Comparison of ENCODE assay signal across 10 mouse cellular contexts in the genomic region with DNA sequence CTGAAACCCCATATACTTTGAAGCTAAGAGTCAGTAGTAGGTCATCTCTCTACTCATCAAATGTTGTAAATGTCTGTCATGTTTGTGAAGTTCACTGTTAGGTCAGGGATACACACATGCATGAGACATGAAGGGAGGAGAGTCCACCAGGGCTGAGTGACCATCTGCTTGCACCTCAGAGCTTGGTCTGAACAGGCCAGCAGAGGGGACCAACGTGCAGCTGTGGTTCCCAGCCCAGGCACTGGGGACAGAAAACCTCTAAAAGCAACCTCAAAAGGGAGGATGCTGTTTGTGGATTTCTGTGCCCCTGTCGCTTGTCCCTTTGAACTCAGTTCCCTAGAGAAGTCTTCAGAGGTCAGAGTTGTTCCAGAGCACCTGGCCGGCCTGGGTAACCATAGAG. TPM values are rescaled to one million over a fixed set of nuclear protein-coding genes. Genes with fewer than 3 reads are reported as not detected.
DNase-seq lines count a peak whose midpoint lies in the region; ATAC-seq lines count a peak whose summit lies in the region.
"Had no signal": no experiment of that assay in that cellular context is flagged by ENCODE, and none has a peak within 500 bp of the region (broad histone marks: within the 10 kb centered on the region; RNA-seq: fewer than 3 reads in every experiment).

No protein-coding gene starts in this region.

- peak overlapping the region; percentile 88 for H3K4me3 ChIP-seq in heart, embryonic 16.5 days (ENCODE audit: low read length)
- no peak overlapping the region for H3K4me3 ChIP-seq in embryonic facial prominence, embryonic 15.5 days (replicated peaks)
- no peak overlapping the region for H3K4me3 ChIP-seq in limb, embryonic 15.5 days

- WGBS in heart, embryonic 16.5 days = 58% methylated on average over 3 of the region's 3 CpGs
- 61% methylated on average over 3 of the region's 3 CpGs for WGBS in embryonic facial prominence, embryonic 15.5 days
- 54% methylated on average over 3 of the region's 3 CpGs for WGBS in limb, embryonic 15.5 days

- peak overlapping the region; percentile 66 for H3K4me2 ChIP-seq in heart, embryonic 16.5 days (ENCODE audit: low read depth, low read length)
- peak overlapping the region; percentile 97; the same call in 1 of the 2 replicates for H3K4me2 ChIP-seq in embryonic facial prominence, embryonic 15.5 days (replicated peaks)
- H3K4me2 ChIP-seq in limb, embryonic 15.5 days = no peak overlapping the region

- peak overlapping the region; percentile 73 for H3K9ac ChIP-seq in heart, embryonic 16.5 days (ENCODE audit: low read length)
- H3K9ac ChIP-seq in embryonic facial prominence, embryonic 15.5 days = no peak overlapping the region
- H3K9ac ChIP-seq in limb, embryonic 15.5 days = no peak overlapping the region

- ATAC-seq in heart, embryonic 16.5 days (replicated peaks; ENCODE audit: extremely low read depth, insufficient read depth, low FRiP score) = no peak
- ATAC-seq in embryonic facial prominence, embryonic 15.5 days (ENCODE audit: insufficient number of reproducible peaks, low FRiP score, low TSS enrichment, low read depth) = no peak
- no peak for ATAC-seq in limb, embryonic 15.5 days (ENCODE audit: insufficient number of reproducible peaks, low FRiP score, low TSS enrichment, low read depth)
- ATAC-seq: Patski had no signal

- H3K4me1 ChIP-seq in heart, embryonic 16.5 days (ENCODE audit: control insufficient read depth, insufficient read depth, low read length) = peaks cover 23% of the 10 kb centered on the region
- peaks cover 33% of the 10 kb centered on the region for H3K4me1 ChIP-seq in embryonic facial prominence, embryonic 15.5 days
- peaks cover 28% of the 10 kb centered on the region for H3K4me1 ChIP-seq in limb, embryonic 15.5 days

- no peaks in the 10 kb centered on the region for H3K9me3 ChIP-seq in heart, embryonic 16.5 days (replicated peaks; ENCODE audit: control insufficient read depth, low read length)
- no peaks in the 10 kb centered on the region for H3K9me3 ChIP-seq in embryonic facial prominence, embryonic 15.5 days (replicated peaks)
- H3K9me3 ChIP-seq in limb, embryonic 15.5 days = no peaks in the 10 kb centered on the region

- no peak for DNase-seq in heart, postnatal 14 days
- DNase-seq in 416B (ENCODE audit: low read depth) = peak; percentile 62
- no peak for DNase-seq in urinary bladder, adult 18-20 months (ENCODE audit: low spot score in 2 of 2)
- no peak for DNase-seq in gastrocnemius, postnatal 36 days
- no peak for DNase-seq in adrenal gland, postnatal 36 days

- no peaks in the 10 kb centered on the region for H3K27me3 ChIP-seq in heart, embryonic 16.5 days (ENCODE audit: control insufficient read depth, insufficient read depth, low read length)
- H3K27me3 ChIP-seq in embryonic facial prominence, embryonic 15.5 days = no peaks in the 10 kb centered on the region
- no peaks in the 10 kb centered on the region for H3K27me3 ChIP-seq in limb, embryonic 15.5 days
- H3K27me3 ChIP-seq: Patski had no signal

- intact Hi-C loops in heart, postnatal 14 days (cut with DNase I) = loop anchor here (5.0 kb wide), 1 partner anchor 173 kb away; no protein-coding TSS in a partner anchor
- intact Hi-C loops in gastrocnemius, postnatal 36 days (cut with DNase I) = loop anchor here (10.0 kb wide), 1 partner anchor 1670 kb away; no protein-coding TSS in a partner anchor

- peak overlapping the region; percentile 93 for H3K27ac ChIP-seq in heart, embryonic 16.5 days (ENCODE audit: low read length)
- no peak overlapping the region for H3K27ac ChIP-seq in embryonic facial prominence, embryonic 15.5 days (replicated peaks)
- H3K27ac ChIP-seq in limb, embryonic 15.5 days = 0 out of 2 replicates have a peak overlapping the region, but pooled peaks have one; percentile 18

- no peaks in the 10 kb centered on the region for H3K36me3 ChIP-seq in heart, embryonic 16.5 days (ENCODE audit: control insufficient read depth, insufficient read depth)
- no peaks in the 10 kb centered on the region for H3K36me3 ChIP-seq in embryonic facial prominence, embryonic 15.5 days
- 0 out of 2 replicates have a peak, but pooled peaks cover under 1% of the 10 kb centered on the region for H3K36me3 ChIP-seq in limb, embryonic 15.5 days

RNA-seq across cellular contexts. Expression of a gene that starts 2.0 kb away (rescaled TPM):
- 15.9 and 16.1 TPM in 2 replicates for polyA plus RNA-seq in heart, embryonic 16.5 days (2015; fragmentation: Nextera tagmentation; extraction: Ambion mirVana)
- total RNA-seq in heart, postnatal 14 days (2021) = 1 to 10 TPM; 4.7 to 5.0 TPM
- 31.9 and 33.8 TPM in 2 replicates for polyA plus RNA-seq in embryonic facial prominence, embryonic 15.5 days (2015; fragmentation: Nextera tagmentation; extraction: Ambion mirVana)
- polyA plus RNA-seq in limb, embryonic 15.5 days (2015; fragmentation: Nextera tagmentation; extraction: Ambion mirVana) = 36.8 and 37.3 TPM in 2 replicates
- 1 to 10 TPM; 3.9 to 4.1 TPM for total RNA-seq in gastrocnemius, postnatal 36 days (2021)
- total RNA-seq in adrenal gland, postnatal 36 days (2021) = 10 to 100 TPM; 23.2 to 30.3 TPM

RNA-seq across cellular contexts. Expression of a gene that starts 12.5 kb away (rescaled TPM):
- polyA plus RNA-seq in heart, embryonic 16.5 days (2015; fragmentation: Nextera tagmentation; extraction: Ambion mirVana) = 170 and 202 TPM in 2 replicates
- total RNA-seq in heart, postnatal 14 days (2021) = 10 to 100 TPM; 43.8 to 47.4 TPM
- polyA plus RNA-seq in embryonic facial prominence, embryonic 15.5 days (2015; fragmentation: Nextera tagmentation; extraction: Ambion mirVana) = 173 and 186 TPM in 2 replicates
- polyA plus RNA-seq in limb, embryonic 15.5 days (2015; fragmentation: Nextera tagmentation; extraction: Ambion mirVana) = 183 and 190 TPM in 2 replicates
- total RNA-seq in gastrocnemius, postnatal 36 days (2021) = 1 to 10 TPM; 7.5 to 7.7 TPM
- total RNA-seq in adrenal gland, postnatal 36 days (2021) = 10 to 100 TPM; 25.6 to 36.8 TPM

RNA-seq across cellular contexts. Expression of a gene that starts 15.3 kb away (rescaled TPM):
- 2.8 and 3.6 TPM in 2 replicates for polyA plus RNA-seq in heart, embryonic 16.5 days (2015; fragmentation: Nextera tagmentation; extraction: Ambion mirVana)
- total RNA-seq in heart, postnatal 14 days (2021) = 1 to 10 TPM; 1.1 to 1.6 TPM
- polyA plus RNA-seq in embryonic facial prominence, embryonic 15.5 days (2015; fragmentation: Nextera tagmentation; extraction: Ambion mirVana) = 1.3 and 1.4 TPM in 2 replicates
- 0.84 and 3.3 TPM in 2 replicates for polyA plus RNA-seq in limb, embryonic 15.5 days (2015; fragmentation: Nextera tagmentation; extraction: Ambion mirVana)
- total RNA-seq in gastrocnemius, postnatal 36 days (2021) = 10 to 100 TPM in 1 of 2 experiments, 1 to 10 TPM in 1; 6.8 to 13.3 TPM
- not detected for total RNA-seq in adrenal gland, postnatal 36 days (2021)
- total RNA-seq: left cerebral cortex, postnatal 10 days had no signal

RNA-seq across cellular contexts. Expression of a gene that starts 23.4 kb away (rescaled TPM):
- 0.21 TPM in 1 of 2 replicates, not detected in the other for polyA plus RNA-seq in heart, embryonic 16.5 days (2015; fragmentation: Nextera tagmentation; extraction: Ambion mirVana)
- not detected for total RNA-seq in heart, postnatal 14 days (2021)
- 0.41 TPM in 1 of 2 replicates, not detected in the other for polyA plus RNA-seq in embryonic facial prominence, embryonic 15.5 days (2015; fragmentation: Nextera tagmentation; extraction: Ambion mirVana)
- 0.22 TPM in 1 of 2 replicates, not detected in the other for polyA plus RNA-seq in limb, embryonic 15.5 days (2015; fragmentation: Nextera tagmentation; extraction: Ambion mirVana)
- total RNA-seq in gastrocnemius, postnatal 36 days (2021) = not detected
- not detected for total RNA-seq in adrenal gland, postnatal 36 days (2021)
- total RNA-seq: left cerebral cortex, postnatal 10 days had no signal

RNA-seq across cellular contexts. Expression of a gene that starts 30.7 kb away (rescaled TPM):
- polyA plus RNA-seq in heart, embryonic 16.5 days (2015; fragmentation: Nextera tagmentation; extraction: Ambion mirVana) = 42.1 and 48.6 TPM in 2 replicates
- total RNA-seq in heart, postnatal 14 days (2021) = 10 to 100 TPM; 28.7 to 28.9 TPM
- 53.2 and 54.6 TPM in 2 replicates for polyA plus RNA-seq in embryonic facial prominence, embryonic 15.5 days (2015; fragmentation: Nextera tagmentation; extraction: Ambion mirVana)
- polyA plus RNA-seq in limb, embryonic 15.5 days (2015; fragmentation: Nextera tagmentation; extraction: Ambion mirVana) = 49.4 and 51.0 TPM in 2 replicates
- total RNA-seq in gastrocnemius, postnatal 36 days (2021) = 10 to 100 TPM; 29.2 to 30.6 TPM
- 10 to 100 TPM; 37.3 to 59.9 TPM for total RNA-seq in adrenal gland, postnatal 36 days (2021)

Comparison
In these comparisons a context has a peak if more than half of its experiments do, and no peak if none do; other contexts are left out.
1. RNA of a gene that starts 2.0 kb away (total RNA-seq): 23.2 to 30.3 TPM in adrenal gland, postnatal 36 days; 4.7 to 5.0 TPM in heart, postnatal 14 days and 3.9 to 4.1 TPM in gastrocnemius, postnatal 36 days; every median in the first group is over 4 times any median in the second.